Mouse (Mus musculus) limb, embryonic 12.5 days (tissue): Measurements from ENCODE around the gene Raph1. TPM values are rescaled to one million over a fixed set of nuclear protein-coding genes. Genes with fewer than 3 reads are reported as not detected.
"Not testable (repeated sequence)": the region's sequence is repeated elsewhere in the genome, so short reads cannot be mapped to it uniquely, and the experiment has no call there.

Source experiments
- ATAC-seq: fragments of 200-750 bp; cut with Nextera tagmentation; 2 replicates; pipeline ENCODE4 v1.8.0; 2017; ENCODE audit warnings: low read depth, moderate TSS enrichment; ENCODE audit not compliant: insufficient number of reproducible peaks, insufficient read depth, low FRiP score, low TSS enrichment
- H3K27ac ChIP-seq: fragments of 300-500 bp; sonication (generic); 2 replicates; pipeline ENCODE4 v1.5.1; 2016; ENCODE audit warnings: mild to moderate bottlenecking, moderate library complexity
- H3K27me3 ChIP-seq: fragments of 300-500 bp; sonication (generic); 2 replicates; pipeline ENCODE4 v1.6.1; 2016; ENCODE audit warnings: mild to moderate bottlenecking, moderate library complexity
- H3K36me3 ChIP-seq: fragments of 300-500 bp; sonication (generic); 2 replicates; pipeline ENCODE4 v1.6.1; 2016; ENCODE audit warnings: mild to moderate bottlenecking, moderate library complexity
- H3K4me1 ChIP-seq: fragments of 300-500 bp; sonication (generic); replicated peaks from 2 replicates; pipeline ENCODE4 v1.6.1; 2016
- H3K4me2 ChIP-seq: fragments of 300-500 bp; sonication (generic); 2 replicates; pipeline ENCODE4 v1.6.1; 2016; ENCODE audit warnings: mild to moderate bottlenecking, moderate library complexity
- H3K4me3 ChIP-seq: fragments of 300-500 bp; sonication (generic); replicated peaks from 2 replicates; pipeline ENCODE4 v1.5.1; 2016; ENCODE audit warnings: mild to moderate bottlenecking
- H3K9ac ChIP-seq: fragments of 300-500 bp; sonication (generic); replicated peaks from 2 replicates; pipeline ENCODE4 v1.6.1; 2016; ENCODE audit warnings: mild to moderate bottlenecking, moderate library complexity
- H3K9me3 ChIP-seq: fragments of 300-500 bp; sonication (generic); 2 replicates; pipeline ENCODE4 v1.6.1; 2016; ENCODE audit warnings: mild to moderate bottlenecking, moderate library complexity
- whole genome bisulfite sequencing: fragments of 180-500 bp; shearing (Covaris S2); methylation state at CpG from one replicate; pipeline ENCODE4 v1.1.7; 2016; 5-methylcytosine and 5-hydroxymethylcytosine counted together
- polyA plus RNA-seq: library from polyadenylated mRNA; unstranded; fragments of >200 nt; fragmentation: Nextera tagmentation; extraction: Ambion mirVana; gene quantifications from 2 replicates; pipeline ENCODE4 v1.2.1, GENCODE M21; 2016

The Raph1 gene
- polyA plus RNA-seq, 1 experiment from 2014 or later: 21.0 TPM

DNA sequence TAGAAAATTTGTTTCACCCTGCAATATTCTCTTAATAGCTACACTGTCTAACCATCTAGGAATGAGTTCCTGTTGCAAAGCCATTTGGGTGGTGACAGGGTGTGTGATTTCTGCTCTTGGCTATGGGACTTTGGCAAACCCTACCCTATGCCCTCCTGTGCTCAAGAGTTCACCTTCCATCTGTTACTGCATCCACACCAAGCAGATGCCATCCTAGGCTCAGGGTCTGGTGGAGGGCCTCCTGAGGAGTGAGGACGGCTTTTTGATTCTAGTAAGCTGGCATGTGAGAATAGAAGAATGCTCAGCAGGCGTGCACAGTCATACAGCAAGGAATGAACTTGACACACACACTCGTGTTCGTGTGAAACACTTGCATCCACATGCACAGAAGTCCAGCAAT is 76.4 kb downstream of the Raph1 start:
- H3K4me2 ChIP-seq: no peak overlapping the region
- H3K4me3 ChIP-seq: no peak overlapping the region
- no peaks in the 10 kb centered on the region for H3K9me3 ChIP-seq
- 0 out of 2 replicates have a peak, but pooled peaks cover 3% of the 10 kb centered on the region for H3K4me1 ChIP-seq
- WGBS: 84% methylated on average over 4 of the region's 4 CpGs
- no peaks in the 10 kb centered on the region for H3K27me3 ChIP-seq
- H3K9ac ChIP-seq: no peak overlapping the region
- ATAC-seq: no peak
- H3K27ac ChIP-seq: no peak overlapping the region
- peaks cover 59% of the 10 kb centered on the region; the same call in 1 of the 2 replicates for H3K36me3 ChIP-seq

- Histone ChIP-seq H3K9ac (no peak overlapping the region), H3K27me3 (no peaks in the 10 kb centered on the region), H3K36me3 (peaks cover 52% of the 10 kb centered on the region; the same call in 1 of the 2 replicates), H3K27ac (no peak overlapping the region), H3K4me1 (0 out of 2 replicates have a peak, but pooled peaks cover 3% of the 10 kb centered on the region), H3K9me3 (no peaks in the 10 kb centered on the region), H3K4me2 (no peak overlapping the region), H3K4me3 (no peak overlapping the region)
- ATAC-seq: 0 out of 2 replicates have a peak, but pooled peaks have one; percentile 26
- 92% methylated on average over 2 of the region's 2 CpGs for WGBS
These were observed 77.2 kb downstream of the Raph1 start for GRCm38 (mm10) chr1:60489660-60490059.

GRCm38 (mm10) chr1:60488635-60489034 is 78.3 kb downstream of the Raph1 start:
- H3K4me2 ChIP-seq: no peak overlapping the region
- no peak for ATAC-seq
- no peaks in the 10 kb centered on the region for H3K9me3 ChIP-seq
- H3K4me1 ChIP-seq: 0 out of 2 replicates have a peak, but pooled peaks cover 3% of the 10 kb centered on the region
- H3K27me3 ChIP-seq: no peaks in the 10 kb centered on the region
- 91% methylated on average over 8 of the region's 8 CpGs for WGBS
- no peak overlapping the region for H3K9ac ChIP-seq
- no peak overlapping the region for H3K27ac ChIP-seq
- H3K36me3 ChIP-seq: peaks cover 52% of the 10 kb centered on the region; the same call in 1 of the 2 replicates
- no peak overlapping the region for H3K4me3 ChIP-seq

GRCm38 (mm10) chr1:60485649-60486048 is 81.3 kb downstream of the Raph1 start:
- no peak overlapping the region for H3K4me2 ChIP-seq
- H3K27me3 ChIP-seq: no peaks in the 10 kb centered on the region
- no peak overlapping the region for H3K4me3 ChIP-seq
- no peak overlapping the region for H3K9ac ChIP-seq
- WGBS: 86% methylated on average over 3 of the region's 3 CpGs
- ATAC-seq: no peak
- H3K4me1 ChIP-seq: 0 out of 2 replicates have a peak, but pooled peaks cover 3% of the 10 kb centered on the region
- no peak overlapping the region for H3K27ac ChIP-seq
- peaks cover 35% of the 10 kb centered on the region for H3K36me3 ChIP-seq
- no peaks in the 10 kb centered on the region for H3K9me3 ChIP-seq

DNA sequence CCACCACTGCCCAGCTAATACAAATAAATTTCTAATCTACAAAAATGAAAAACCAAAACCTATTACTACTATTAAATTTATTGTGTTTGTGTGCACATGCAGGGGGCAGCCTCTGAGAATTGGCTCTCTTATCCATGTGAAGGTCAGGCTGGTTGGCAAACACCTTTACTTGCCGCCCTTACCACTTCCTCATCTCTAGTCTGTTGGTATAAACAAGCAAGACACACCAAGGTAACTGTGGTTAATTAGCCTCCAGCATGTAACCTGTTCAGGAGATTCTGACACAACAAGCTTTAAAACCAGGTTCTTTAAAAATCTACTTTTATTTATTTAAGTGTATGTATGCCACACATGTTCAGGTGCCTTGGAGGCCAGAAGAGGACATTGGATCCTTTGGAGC is 84.0 kb downstream of the Raph1 start:
- Histone ChIP-seq H3K27ac (no peak overlapping the region), H3K27me3 (no peaks in the 10 kb centered on the region), H3K4me1 (no peaks in the 10 kb centered on the region), H3K36me3 (peaks cover 25% of the 10 kb centered on the region), H3K9ac (no peak overlapping the region), H3K9me3 (no peaks in the 10 kb centered on the region), H3K4me2 (no peak overlapping the region), H3K4me3 (no peak overlapping the region)
- ATAC-seq: no peak
- WGBS: 93% methylated on average over 1 of the region's 1 CpGs

- peaks cover 30% of the 10 kb centered on the region for H3K36me3 ChIP-seq
- H3K27me3 ChIP-seq: no peaks in the 10 kb centered on the region
- WGBS: 71% methylated on average over 1 of the region's 1 CpGs
These were observed 85.3 kb downstream of the Raph1 start for GRCm38 (mm10) chr1:60481561-60481960.

GRCm38 (mm10) chr1:60470541-60470940 is 96.4 kb downstream of the Raph1 start:
- no peaks in the 10 kb centered on the region for H3K9me3 ChIP-seq
- no peak overlapping the region for H3K27ac ChIP-seq
- H3K4me1 ChIP-seq: no peaks in the 10 kb centered on the region
- H3K27me3 ChIP-seq: no peaks in the 10 kb centered on the region
- 93% methylated on average over 7 of the region's 7 CpGs for WGBS
- H3K36me3 ChIP-seq: peaks cover 33% of the 10 kb centered on the region
- no peak for ATAC-seq
- H3K4me3 ChIP-seq: no peak overlapping the region
- no peak overlapping the region for H3K9ac ChIP-seq
- H3K4me2 ChIP-seq: no peak overlapping the region

More at GRCm38 (mm10) chr1:60481561-60481960, 85.3 kb downstream of the Raph1 start:
- ATAC-seq: no peak
- Histone ChIP-seq H3K9me3 (no peaks in the 10 kb centered on the region), H3K9ac (no peak overlapping the region), H3K4me3 (no peak overlapping the region), H3K4me1 (no peaks in the 10 kb centered on the region), H3K27ac (no peak overlapping the region), H3K4me2 (no peak overlapping the region)

DNA sequence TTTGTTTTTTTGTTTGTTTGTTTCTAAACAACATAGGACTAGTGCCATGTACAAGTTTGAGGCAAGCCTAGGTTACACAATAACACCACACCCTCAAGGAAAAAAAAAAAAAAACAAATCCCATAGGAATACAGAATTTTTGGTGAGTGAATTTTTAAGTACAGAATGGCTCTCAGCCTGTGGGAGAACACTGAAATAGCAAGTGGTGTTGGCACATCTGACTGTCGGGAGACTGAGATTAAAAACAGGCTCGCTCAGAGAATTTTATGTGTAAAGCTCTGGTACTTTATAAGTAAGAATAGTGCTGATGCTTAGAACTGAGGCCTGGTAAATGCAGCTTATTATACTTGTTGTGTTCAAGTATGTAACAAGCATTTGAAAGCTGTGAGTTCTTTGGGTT is 97.4 kb downstream of the Raph1 start:
- Histone ChIP-seq H3K4me2 (no peak overlapping the region), H3K9me3 (no peaks in the 10 kb centered on the region), H3K4me1 (no peaks in the 10 kb centered on the region), H3K27me3 (no peaks in the 10 kb centered on the region), H3K4me3 (no peak overlapping the region), H3K36me3 (peaks cover 40% of the 10 kb centered on the region), H3K9ac (no peak overlapping the region), H3K27ac (no peak overlapping the region)
- WGBS: 47% methylated on average over 2 of the region's 2 CpGs
- no peak for ATAC-seq

DNA sequence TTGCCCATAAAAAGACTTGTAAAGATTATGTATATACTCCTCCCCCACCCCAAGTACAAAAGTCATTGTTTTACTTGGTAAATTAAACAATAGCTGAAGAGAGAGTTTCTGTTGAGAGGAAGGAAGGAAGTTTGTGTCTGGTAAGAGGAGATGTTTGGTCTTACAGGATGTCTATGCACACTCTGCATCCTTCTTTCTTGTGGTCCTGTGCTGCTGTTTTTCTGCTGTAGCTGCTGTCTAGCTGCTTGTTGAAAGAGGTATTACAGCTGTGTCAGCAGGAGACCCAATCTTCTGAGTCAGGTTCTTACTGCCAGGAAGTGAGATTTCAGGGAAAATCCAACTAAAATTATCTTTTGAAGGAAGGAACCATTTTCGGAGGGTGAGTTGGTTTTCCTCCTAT is 106.3 kb downstream of the Raph1 start:
- Histone ChIP-seq H3K9me3 (no peaks in the 10 kb centered on the region), H3K4me2 (no peak overlapping the region), H3K9ac (no peak overlapping the region), H3K27ac (no peak overlapping the region), H3K4me3 (no peak overlapping the region), H3K27me3 (no peaks in the 10 kb centered on the region), H3K4me1 (no peaks in the 10 kb centered on the region), H3K36me3 (peaks cover 31% of the 10 kb centered on the region)
- ATAC-seq: no peak
- WGBS: 95% methylated on average over 1 of the region's 1 CpGs

DNA sequence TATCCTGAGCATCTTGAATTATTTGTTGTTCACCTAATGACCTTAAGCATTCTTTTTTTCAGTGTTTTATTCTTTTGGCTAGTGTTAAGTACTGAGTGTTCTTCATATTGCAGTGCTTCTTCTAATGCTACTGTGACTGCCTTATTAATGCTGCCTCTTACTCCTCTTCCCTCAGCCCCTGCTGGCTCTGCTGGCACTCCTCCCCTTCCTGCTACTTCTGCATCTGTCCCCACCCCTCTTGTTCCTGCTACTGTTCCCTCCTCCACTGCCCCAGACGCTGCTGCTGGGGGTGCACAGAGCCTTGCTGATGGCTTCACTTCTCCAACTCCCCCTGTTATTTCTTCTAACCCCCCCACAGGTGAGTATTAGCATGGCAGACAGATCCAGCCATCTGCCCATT is 117.0 kb downstream of the Raph1 start:
- Histone ChIP-seq H3K9me3 (no peaks in the 10 kb centered on the region), H3K27ac (no peak overlapping the region), H3K9ac (no peak overlapping the region), H3K4me3 (no peak overlapping the region), H3K27me3 (no peaks in the 10 kb centered on the region), H3K4me2 (no peak overlapping the region), H3K36me3 (peaks cover 45% of the 10 kb centered on the region), H3K4me1 (no peaks in the 10 kb centered on the region)
- no peak for ATAC-seq
- 65% methylated on average over 1 of the region's 1 CpGs for WGBS

DNA sequence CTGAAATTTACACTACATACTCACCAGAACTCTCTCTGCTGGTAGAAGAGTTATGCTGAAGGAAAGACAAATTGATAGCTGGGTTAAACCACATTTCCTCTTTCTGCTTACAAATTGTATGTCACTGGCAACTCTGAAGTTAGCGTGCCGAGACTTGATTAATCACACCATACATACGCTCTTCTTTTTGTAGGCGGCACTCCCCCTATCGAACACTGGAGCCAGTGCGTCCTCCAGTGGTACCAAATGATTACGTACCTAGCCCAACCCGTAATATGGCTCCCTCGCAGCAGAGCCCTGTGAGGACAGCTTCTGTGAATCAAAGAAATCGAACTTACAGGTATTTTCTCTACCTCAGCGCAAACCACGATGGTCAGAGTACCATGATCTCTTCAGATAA is 119.8 kb downstream of the Raph1 start:
- H3K4me3 ChIP-seq: no peak overlapping the region
- ATAC-seq: no peak
- no peaks in the 10 kb centered on the region for H3K27me3 ChIP-seq
- H3K36me3 ChIP-seq: peaks cover 39% of the 10 kb centered on the region
- H3K4me2 ChIP-seq: no peak overlapping the region
- no peak overlapping the region for H3K9ac ChIP-seq
- H3K9me3 ChIP-seq: no peaks in the 10 kb centered on the region
- 89% methylated on average over 12 of the region's 12 CpGs for WGBS
- no peaks in the 10 kb centered on the region for H3K4me1 ChIP-seq
- no peak overlapping the region for H3K27ac ChIP-seq

GRCm38 (mm10) chr1:60441438-60441837 is 125.5 kb downstream of the Raph1 start:
- not testable (repeated sequence) for ATAC-seq, H3K4me2 ChIP-seq, H3K9me3 ChIP-seq, H3K4me3 ChIP-seq, H3K9ac ChIP-seq, H3K27me3 ChIP-seq, H3K4me1 ChIP-seq, H3K27ac ChIP-seq
- H3K36me3 ChIP-seq: peaks cover 16% of the 10 kb centered on the region
- WGBS: 77% methylated on average over 5 of the region's 5 CpGs
